Mouse (Mus musculus): ENCODE results near the gene Rmdn2. TPM values are rescaled to one million over a fixed set of nuclear protein-coding genes. Genes with fewer than 3 reads are reported as not detected.

Gene Rmdn2
- polyA plus RNA-seq, 1 experiment: 143 TPM

DNA sequence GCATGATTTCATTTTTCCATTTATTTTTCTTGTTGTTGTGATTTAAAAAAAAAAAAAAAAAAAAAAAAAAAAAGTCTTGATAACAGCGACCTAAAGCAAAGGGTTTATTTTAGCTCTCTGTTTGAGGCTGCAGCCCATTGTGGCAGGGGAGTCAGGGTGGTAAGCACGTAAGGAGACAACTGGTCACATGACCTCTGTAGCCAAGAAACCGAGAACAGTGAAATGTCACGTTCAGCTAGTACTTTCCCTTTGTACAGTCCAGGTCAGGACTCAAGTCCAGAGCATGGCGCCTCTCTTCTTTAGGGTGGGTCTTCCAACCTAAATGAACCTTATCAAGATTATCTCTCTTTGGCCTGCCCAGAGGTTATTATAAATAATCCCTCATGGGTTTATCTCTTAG is 9.3 kb upstream of the Rmdn2 start:
- TF ChIP-seq POLR2A (IDR thresholded peaks at IDR 0.05; ENCODE audit: control insufficient read depth, low read depth, low read length) (no peak), CTCF (IDR thresholded peaks at IDR 0.05; ENCODE audit: control insufficient read depth, insufficient read depth, insufficient replicate concordance, low read depth, low read length) (no peak)
- H3K4me1 ChIP-seq (ENCODE audit: control insufficient read depth, insufficient read depth, low read length): no peaks in the 10 kb centered on the region
- no peaks in the 10 kb centered on the region for H3K36me3 ChIP-seq (ENCODE audit: control insufficient read depth, insufficient read depth, low read length)

DNA sequence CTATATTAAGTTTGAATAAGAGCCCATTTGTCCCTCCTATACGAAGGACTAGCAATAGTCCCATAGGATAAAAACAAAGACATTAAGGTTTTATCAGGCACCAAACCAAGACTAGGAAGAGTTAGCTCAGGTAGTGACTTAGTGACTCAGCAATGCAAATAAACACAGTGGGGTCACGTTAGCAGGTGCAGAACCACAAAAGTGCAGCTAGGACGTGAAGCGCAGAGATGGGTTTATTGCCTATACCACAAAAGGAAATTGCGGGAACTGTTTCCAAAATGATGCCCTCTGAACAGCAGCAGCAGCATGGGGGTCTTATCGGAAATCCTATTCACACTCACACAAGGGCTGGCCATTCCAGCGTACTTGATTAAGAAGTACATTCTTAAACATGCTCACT is 8.2 kb upstream of the Rmdn2 start:
- H3K27me3 ChIP-seq (ENCODE audit: control insufficient read depth, insufficient read depth, low read length): no peaks in the 10 kb centered on the region
- TF ChIP-seq CTCF (IDR thresholded peaks at IDR 0.05; ENCODE audit: control insufficient read depth, insufficient read depth, insufficient replicate concordance, low read depth, low read length) (no peak), POLR2A (IDR thresholded peaks at IDR 0.05; ENCODE audit: control insufficient read depth, low read depth, low read length) (no peak)
- H3K27ac ChIP-seq (ENCODE audit: control insufficient read depth, insufficient read depth, low read depth, low read length): no peak overlapping the region
- H3K36me3 ChIP-seq (ENCODE audit: control insufficient read depth, insufficient read depth, low read length): no peaks in the 10 kb centered on the region
- no peaks in the 10 kb centered on the region for H3K4me1 ChIP-seq (ENCODE audit: control insufficient read depth, insufficient read depth, low read length)
- H3K4me3 ChIP-seq (ENCODE audit: control insufficient read depth, low read depth, low read length): no peak overlapping the region

More for the DNA sequence above, 9.3 kb upstream of the Rmdn2 start:
- H3K27ac ChIP-seq (ENCODE audit: control insufficient read depth, insufficient read depth, low read depth, low read length): no peak overlapping the region
- H3K27me3 ChIP-seq (ENCODE audit: control insufficient read depth, insufficient read depth, low read length): no peaks in the 10 kb centered on the region
- no peak overlapping the region for H3K4me3 ChIP-seq (ENCODE audit: control insufficient read depth, low read depth, low read length)

DNA sequence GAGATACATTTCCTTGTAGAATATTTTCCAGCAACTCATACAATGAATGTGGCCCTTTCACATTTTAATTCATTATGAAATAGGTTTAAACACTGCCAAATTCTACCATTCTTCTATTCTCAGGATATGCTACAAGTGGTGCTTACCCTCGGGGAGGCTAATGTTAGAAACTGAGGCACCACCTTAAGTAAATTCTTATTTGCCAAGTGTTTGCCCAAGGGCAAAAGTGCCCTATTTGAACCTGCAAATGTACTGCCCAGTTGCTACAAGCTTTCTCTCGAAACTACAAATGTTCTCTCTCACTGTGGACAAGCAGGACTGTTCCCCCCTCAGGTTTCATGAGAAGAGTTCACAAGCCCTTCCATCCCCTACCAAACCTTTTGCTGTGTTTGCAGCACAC is 5.9 kb upstream of the Rmdn2 start:
- TF ChIP-seq POLR2A (IDR thresholded peaks at IDR 0.05; ENCODE audit: control insufficient read depth, low read depth, low read length) (no peak), CTCF (IDR thresholded peaks at IDR 0.05; ENCODE audit: control insufficient read depth, insufficient read depth, insufficient replicate concordance, low read depth, low read length) (no peak)
- H3K27ac ChIP-seq (ENCODE audit: control insufficient read depth, insufficient read depth, low read depth, low read length): no peak overlapping the region
- no peaks in the 10 kb centered on the region for H3K36me3 ChIP-seq (ENCODE audit: control insufficient read depth, insufficient read depth, low read length)
- H3K4me3 ChIP-seq (ENCODE audit: control insufficient read depth, low read depth, low read length): no peak overlapping the region
- H3K4me1 ChIP-seq (ENCODE audit: control insufficient read depth, insufficient read depth, low read length): no peaks in the 10 kb centered on the region
- H3K27me3 ChIP-seq (ENCODE audit: control insufficient read depth, insufficient read depth, low read length): no peaks in the 10 kb centered on the region

DNA sequence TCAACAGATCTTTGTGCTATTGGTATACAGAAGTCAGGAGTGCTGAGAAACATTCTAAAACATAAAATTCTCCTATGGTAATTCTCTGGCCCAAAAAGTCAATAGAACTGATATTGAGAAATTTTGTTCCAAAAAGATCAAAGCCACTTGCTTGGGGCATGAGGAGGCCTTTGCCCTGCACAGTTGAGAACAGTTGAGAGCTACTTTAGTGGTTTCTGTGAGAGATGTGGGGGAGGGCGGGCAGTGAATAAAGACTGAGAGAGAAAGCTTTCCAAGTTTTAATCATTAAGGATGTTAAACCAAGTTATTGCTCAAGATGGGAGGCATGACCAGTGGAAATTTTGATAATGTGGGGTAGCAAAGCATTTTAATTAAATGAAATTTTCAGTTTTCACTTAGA is 2.0 kb upstream of the Rmdn2 start:
- H3K27ac ChIP-seq (ENCODE audit: control insufficient read depth, insufficient read depth, low read depth, low read length): no peak overlapping the region
- no peaks in the 10 kb centered on the region for H3K27me3 ChIP-seq (ENCODE audit: control insufficient read depth, insufficient read depth, low read length)
- TF ChIP-seq CTCF (IDR thresholded peaks at IDR 0.05; ENCODE audit: control insufficient read depth, insufficient read depth, insufficient replicate concordance, low read depth, low read length) (no peak), POLR2A (IDR thresholded peaks at IDR 0.05; ENCODE audit: control insufficient read depth, low read depth, low read length) (no peak)
- H3K36me3 ChIP-seq (ENCODE audit: control insufficient read depth, insufficient read depth, low read length): no peaks in the 10 kb centered on the region
- H3K4me1 ChIP-seq (ENCODE audit: control insufficient read depth, insufficient read depth, low read length): no peaks in the 10 kb centered on the region
- no peak overlapping the region for H3K4me3 ChIP-seq (ENCODE audit: control insufficient read depth, low read depth, low read length)

DNA sequence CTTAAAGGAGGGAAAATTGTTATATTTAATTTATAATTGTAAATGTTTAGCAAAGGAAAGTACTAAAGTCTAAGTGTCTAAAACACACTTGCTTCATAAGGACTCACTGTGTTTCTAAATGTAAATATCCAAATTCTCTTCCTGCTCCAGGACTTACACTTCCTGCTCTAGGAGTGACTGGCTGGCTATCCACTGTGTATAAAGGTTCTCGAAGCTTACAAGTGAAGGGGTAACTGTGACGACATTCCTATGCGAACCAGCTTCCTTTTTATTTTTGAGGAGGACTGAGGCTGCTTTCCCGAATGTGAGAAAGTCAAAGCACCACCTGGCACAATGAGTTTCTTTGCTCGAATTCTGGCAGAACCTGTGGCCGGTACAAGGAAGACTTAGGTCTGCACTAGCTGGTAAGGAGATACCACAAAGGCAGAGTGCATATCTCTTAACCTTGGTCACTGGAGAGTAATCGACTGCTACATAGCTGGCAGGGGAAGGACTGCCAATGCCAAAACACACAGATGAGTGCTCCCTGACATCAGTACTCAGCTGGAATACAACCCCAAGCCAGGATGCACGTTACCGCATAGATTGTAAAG is 1.4 kb upstream of the Rmdn2 start:
- no peak overlapping the region for H3K27ac ChIP-seq (ENCODE audit: control insufficient read depth, insufficient read depth, low read depth, low read length)
- no peak for TF ChIP-seq CTCF (IDR thresholded peaks at IDR 0.05; ENCODE audit: control insufficient read depth, insufficient read depth, insufficient replicate concordance, low read depth, low read length)
- TF ChIP-seq POLR2A (IDR thresholded peaks at IDR 0.05; ENCODE audit: control insufficient read depth, low read depth, low read length): no peak
- no peaks in the 10 kb centered on the region for H3K4me1 ChIP-seq (ENCODE audit: control insufficient read depth, insufficient read depth, low read length)

DNA sequence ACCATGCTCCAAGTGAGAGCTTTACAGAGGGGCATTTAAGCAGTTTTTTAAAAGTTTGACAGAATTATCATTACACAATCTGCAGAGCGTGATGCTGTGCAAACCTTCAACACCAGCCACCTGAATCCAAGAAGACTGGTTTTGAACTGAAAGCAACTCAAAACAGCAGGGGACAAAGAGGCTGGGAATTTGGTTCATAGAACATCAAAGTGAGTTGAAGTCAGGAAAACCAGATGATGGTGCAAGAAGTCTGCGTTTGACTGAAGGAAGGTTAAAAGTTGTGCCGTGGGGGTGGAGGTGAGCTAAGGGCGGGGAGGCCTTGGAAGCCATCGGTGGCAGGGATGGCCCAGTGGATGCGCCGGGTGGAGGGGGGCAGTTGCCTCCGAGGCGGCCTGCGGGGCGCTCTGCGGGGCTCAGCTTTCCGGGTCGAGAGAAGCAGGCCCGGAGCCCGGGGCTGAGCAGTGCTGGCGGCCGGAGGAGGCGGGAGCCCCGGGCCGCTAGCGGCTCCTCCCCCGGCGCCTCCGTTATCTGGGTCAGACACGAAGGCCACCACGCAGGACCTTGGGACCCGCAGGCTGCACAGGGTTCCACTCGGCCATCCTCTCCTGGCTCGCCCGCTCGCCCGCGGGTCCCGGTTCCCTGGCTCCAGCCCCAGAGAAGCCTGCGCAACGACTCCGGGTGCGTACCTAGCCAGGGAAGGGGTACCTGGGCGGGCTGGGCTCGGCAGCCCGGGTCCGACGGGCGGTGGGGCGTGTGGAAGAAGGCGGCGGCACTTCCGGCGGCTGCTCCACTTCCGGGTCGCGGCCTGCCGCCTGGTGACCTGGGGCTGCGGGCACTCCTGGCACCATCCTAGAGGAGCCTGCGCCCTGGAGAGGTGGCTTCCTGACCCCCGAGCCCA is 3.3 kb downstream of the Rmdn2 start:
- TF ChIP-seq POLR2A (IDR thresholded peaks at IDR 0.05; ENCODE audit: control insufficient read depth, low read depth, low read length) (peak; percentile 61), CTCF (IDR thresholded peaks at IDR 0.05; ENCODE audit: control insufficient read depth, insufficient read depth, insufficient replicate concordance, low read depth, low read length) (no peak)
- Histone ChIP-seq H3K27ac (ENCODE audit: control insufficient read depth, insufficient read depth, low read depth, low read length) (peak overlapping the region; percentile 92), H3K36me3 (ENCODE audit: control insufficient read depth, insufficient read depth, low read length) (no peaks in the 10 kb centered on the region), H3K4me3 (ENCODE audit: control insufficient read depth, low read depth, low read length) (peak overlapping the region; percentile 99), H3K27me3 (ENCODE audit: control insufficient read depth, insufficient read depth, low read length) (no peaks in the 10 kb centered on the region), H3K4me1 (ENCODE audit: control insufficient read depth, insufficient read depth, low read length) (no peaks in the 10 kb centered on the region; the same call in 1 of the 2 replicates)

More for the DNA sequence above, 1.4 kb upstream of the Rmdn2 start:
- no peak overlapping the region for H3K4me3 ChIP-seq (ENCODE audit: control insufficient read depth, low read depth, low read length)
- H3K36me3 ChIP-seq (ENCODE audit: control insufficient read depth, insufficient read depth, low read length): no peaks in the 10 kb centered on the region
- H3K27me3 ChIP-seq (ENCODE audit: control insufficient read depth, insufficient read depth, low read length): no peaks in the 10 kb centered on the region

DNA sequence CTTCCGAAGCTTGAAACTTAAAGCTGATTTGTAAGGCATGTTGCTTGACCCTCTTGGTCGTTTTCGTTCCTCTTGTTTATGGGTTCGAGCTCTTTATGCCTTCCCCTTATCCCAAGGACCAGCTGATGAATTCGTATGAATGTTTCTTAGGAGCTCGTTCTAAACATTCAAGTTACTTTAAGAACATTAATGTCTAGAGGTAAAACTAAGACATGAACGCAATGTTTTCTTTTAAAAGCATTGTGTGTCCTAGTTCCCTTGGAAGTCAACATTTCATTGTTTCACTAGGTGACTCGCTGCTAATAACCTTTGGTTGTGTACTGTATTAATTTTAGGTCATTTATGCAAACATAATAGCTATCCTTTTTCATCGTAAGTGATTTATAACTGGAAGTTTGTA is 4.2 kb downstream of the Rmdn2 start:
- H3K4me3 ChIP-seq (ENCODE audit: control insufficient read depth, low read depth, low read length): peak overlapping the region; percentile 99
- H3K4me1 ChIP-seq (ENCODE audit: control insufficient read depth, insufficient read depth, low read length): no peaks in the 10 kb centered on the region; the same call in 1 of the 2 replicates
- no peaks in the 10 kb centered on the region for H3K27me3 ChIP-seq (ENCODE audit: control insufficient read depth, insufficient read depth, low read length)
- peak overlapping the region; percentile 92 for H3K27ac ChIP-seq (ENCODE audit: control insufficient read depth, insufficient read depth, low read depth, low read length)
- TF ChIP-seq POLR2A (IDR thresholded peaks at IDR 0.05; ENCODE audit: control insufficient read depth, low read depth, low read length) (no peak), CTCF (IDR thresholded peaks at IDR 0.05; ENCODE audit: control insufficient read depth, insufficient read depth, insufficient replicate concordance, low read depth, low read length) (no peak)
- H3K36me3 ChIP-seq (ENCODE audit: control insufficient read depth, insufficient read depth, low read length): no peaks in the 10 kb centered on the region
